Mouse (Mus musculus) urinary bladder, adult 2 months (tissue): Measurements from ENCODE around the gene Slc35e2. TPM values are rescaled to one million over a fixed set of nuclear protein-coding genes. Genes with fewer than 3 reads are reported as not detected.
"Not testable (repeated sequence)": the region's sequence is repeated elsewhere in the genome, so short reads cannot be mapped to it uniquely, and the experiment has no call there.

Source experiments
- DNase-seq: peaks from one replicate; pipeline ENCODE4 v3.0.0; 2022; ENCODE audit warnings: low spot score
- polyA plus RNA-seq: library from polyadenylated mRNA; depleted of rRNA; stranded (reverse); fragments of >200 nt; gene quantifications from 2 replicates; pipeline ENCODE4 v1.2.3, GENCODE M21; 2012; rRNA removed

The Slc35e2 gene
- polyA plus RNA-seq: 6.1 and 7.8 TPM in 2 replicates

- DNase-seq: peak; percentile 99
These were observed at the start of gene Slc35e2 for GRCm38 (mm10) chr4:155601091-155601996. Slc35e2 (plus strand) TSS chr4:155601416.

GRCm38 (mm10) chr4:155552917-155553532 is 48.2 kb upstream of the Slc35e2 start:
- no peak for DNase-seq

GRCm38 (mm10) chr4:155554880-155555279 is 46.3 kb upstream of the Slc35e2 start:
- DNase-seq: no peak

GRCm38 (mm10) chr4:155555464-155555863 is 45.8 kb upstream of the Slc35e2 start:
- DNase-seq: no peak

GRCm38 (mm10) chr4:155559454-155559853 is 41.8 kb upstream of the Slc35e2 start:
- no peak for DNase-seq

- DNase-seq: no peak
These were observed 40.3 kb upstream of the Slc35e2 start for GRCm38 (mm10) chr4:155560932-155561331.

- DNase-seq: no peak
These were observed 39.4 kb upstream of the Slc35e2 start, which contains the start of gene Nadk for GRCm38 (mm10) chr4:155561661-155562442. Nadk (plus strand) TSS chr4:155562378.

- no peak for DNase-seq
These were observed 38.4 kb upstream of the Slc35e2 start for GRCm38 (mm10) chr4:155562725-155563399.

GRCm38 (mm10) chr4:155563400-155564231 is 37.6 kb upstream of the Slc35e2 start:
- DNase-seq: peak; percentile 95

GRCm38 (mm10) chr4:155564315-155565069 is 36.7 kb upstream of the Slc35e2 start:
- no peak for DNase-seq

GRCm38 (mm10) chr4:155566555-155566954 is 34.7 kb upstream of the Slc35e2 start:
- no peak for DNase-seq

GRCm38 (mm10) chr4:155568170-155568569 is 33.0 kb upstream of the Slc35e2 start:
- DNase-seq: no peak

GRCm38 (mm10) chr4:155568632-155569370 is 32.4 kb upstream of the Slc35e2 start:
- no peak for DNase-seq

- no peak for DNase-seq
These were observed 31.4 kb upstream of the Slc35e2 start for GRCm38 (mm10) chr4:155569818-155570217.

- not testable (repeated sequence) for DNase-seq
These were observed 30.9 kb upstream of the Slc35e2 start for GRCm38 (mm10) chr4:155570315-155570714.

GRCm38 (mm10) chr4:155571442-155571841 is 29.8 kb upstream of the Slc35e2 start:
- DNase-seq: no peak

- no peak for DNase-seq
These were observed 28.1 kb upstream of the Slc35e2 start for GRCm38 (mm10) chr4:155573155-155573554.

GRCm38 (mm10) chr4:155573876-155574275 is 27.3 kb upstream of the Slc35e2 start:
- no peak for DNase-seq

GRCm38 (mm10) chr4:155574931-155575330 is 26.3 kb upstream of the Slc35e2 start:
- DNase-seq: no peak
